Mouse (Mus musculus): ENCODE measurements around the gene Gm5728. TPM values are rescaled to one million over a fixed set of nuclear protein-coding genes. Genes with fewer than 3 reads are reported as not detected.
"Not testable (repeated sequence)": the region's sequence is repeated elsewhere in the genome, so short reads cannot be mapped to it uniquely, and the experiment has no call there.

Gm5728 gene
- total RNA-seq (2017) = not detected in 2 replicates

DNA sequence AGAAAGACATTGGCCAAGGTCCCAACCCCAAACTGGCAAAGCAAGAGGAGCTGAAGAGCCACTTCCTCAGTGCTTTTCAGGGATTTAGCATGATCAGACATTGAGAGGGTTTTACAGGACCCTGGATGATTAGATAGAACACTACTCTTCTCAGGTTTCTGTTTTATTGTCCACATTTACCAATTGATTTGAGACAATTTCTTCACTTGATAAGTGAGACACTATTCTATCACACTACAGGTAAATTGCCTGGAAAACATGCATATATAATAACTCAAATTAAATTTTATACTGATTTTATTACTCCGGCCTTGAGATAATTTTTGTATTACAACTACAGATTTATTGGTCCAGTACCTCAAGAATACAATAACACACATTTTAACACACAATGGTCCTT is at the start of gene Gm5728:
Gene Gm5728, minus strand, starts transcription at position 101 of the 400 bp plus-strand sequence.
- not testable (repeated sequence) for ATAC-seq (replicated peaks in 1 of 2; ENCODE audit: insufficient read depth in 1 of 2, low FRiP score in 2 of 2, low TSS enrichment in 1 of 2, low read depth in 1 of 2, poor library complexity in 2 of 2, severe bottlenecking in 2 of 2)

DNA sequence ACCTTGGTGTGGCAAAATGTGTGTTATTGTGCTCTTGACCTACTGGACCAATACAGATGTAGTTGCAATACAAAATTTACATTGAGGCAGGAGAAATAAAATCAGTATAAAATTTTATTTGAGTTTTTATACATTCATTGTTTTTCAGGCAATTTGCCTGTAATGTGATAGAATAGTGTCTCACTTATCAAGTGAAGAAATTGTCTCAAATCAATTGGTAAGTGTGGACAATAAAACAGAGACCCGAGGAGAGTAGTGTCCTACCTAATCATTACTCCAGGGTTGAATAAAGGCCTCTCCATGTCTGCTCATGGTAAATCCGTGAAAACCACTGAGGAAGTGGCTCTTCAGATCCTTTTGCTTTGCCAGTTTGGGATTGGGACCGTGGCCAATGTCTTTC is 42.4 kb upstream of the Gm5728 start, which contains the start of gene Vmn1r100:
Gene Vmn1r100, plus strand, starts transcription at position 301 of the 400 bp plus-strand sequence.
- not testable (repeated sequence) for ATAC-seq (replicated peaks in 1 of 2; ENCODE audit: insufficient read depth in 1 of 2, low FRiP score in 2 of 2, low TSS enrichment in 1 of 2, low read depth in 1 of 2, poor library complexity in 2 of 2, severe bottlenecking in 2 of 2)

GRCm38 (mm10) chr7:20333965-20334364 is 41.2 kb downstream of the Gm5728 start, which contains the start of gene Gm4133:
Gene Gm4133, minus strand, starts transcription at chr7:20334065.
- ATAC-seq (replicated peaks in 1 of 2; ENCODE audit: insufficient read depth in 1 of 2, low FRiP score in 2 of 2, low TSS enrichment in 1 of 2, low read depth in 1 of 2, poor library complexity in 2 of 2, severe bottlenecking in 2 of 2) = not testable (repeated sequence)

Other genes with a start within 250 kb of the Gm5728 start
- gene Vmn1r93, start 236.3 kb downstream of the Gm5728 start, total RNA-seq (2017) = not detected in 2 replicates
- not detected in 2 replicates for gene Vmn1r94, start 207.0 kb downstream of the Gm5728 start, total RNA-seq (2017)
- gene Vmn1r95, start 181.7 kb downstream of the Gm5728 start, total RNA-seq (2017) = not detected in 2 replicates
- gene Gm6164, start 169.8 kb downstream of the Gm5728 start, total RNA-seq (2017) = not detected in 2 replicates
- not detected in 2 replicates for gene Gm4498, start 141.6 kb downstream of the Gm5728 start, total RNA-seq (2017)
- gene Gm5890, start 112.6 kb downstream of the Gm5728 start, total RNA-seq (2017) = not detected in 2 replicates
- gene Gm4133, start 41.3 kb downstream of the Gm5728 start, total RNA-seq (2017) = not detected in 2 replicates
- gene Vmn1r100, start 42.5 kb upstream of the Gm5728 start, total RNA-seq (2017) = not detected in 2 replicates
- not detected in 2 replicates for gene Vmn1r101, start 67.2 kb upstream of the Gm5728 start, total RNA-seq (2017)
- gene Gm10670, start 99.5 kb upstream of the Gm5728 start, total RNA-seq (2017) = not detected in 2 replicates
- gene Vmn1r103, start 135.1 kb upstream of the Gm5728 start, total RNA-seq (2017) = not detected in 2 replicates
- not detected in 2 replicates for gene Vmn1r104, start 158.4 kb upstream of the Gm5728 start, total RNA-seq (2017)
- gene Gm5726, start 170.3 kb upstream of the Gm5728 start, total RNA-seq (2017) = not detected in 2 replicates
- not detected in 2 replicates for gene Gm4141, start 200.8 kb upstream of the Gm5728 start, total RNA-seq (2017)
- gene Gm4513, start 223.6 kb upstream of the Gm5728 start, total RNA-seq (2017) = not detected in 2 replicates

Data from hematopoietic stem cell, adult 5-6 weeks (primary cell).